Mouse (Mus musculus) heart, postnatal 0 days (tissue): ENCODE data around the gene Etv5. TPM values are rescaled to one million over a fixed set of nuclear protein-coding genes. Genes with fewer than 3 reads are reported as not detected.

ENCODE experiments used
- ATAC-seq: fragments of 200-750 bp; cut with Nextera tagmentation; 2 replicates; pipeline ENCODE4 v1.8.0; 2017; ENCODE audit warnings: low read depth, moderate number of reproducible peaks, moderate library complexity; ENCODE audit not compliant: insufficient read depth
- DNase-seq: peaks from one replicate; pipeline ENCODE4 v3.0.0-alpha.2; 2016; ENCODE audit warnings: low spot score
- H3K27ac ChIP-seq: fragments of 300-500 bp; sonication (generic); 2 replicates; pipeline ENCODE4 v1.5.1; 2014; ENCODE audit warnings: low read depth, mild to moderate bottlenecking
- H3K27me3 ChIP-seq: fragments of 300-500 bp; sonication (generic); 2 replicates; pipeline ENCODE4 v1.6.1; 2014; ENCODE audit warnings: low read length, mixed read lengths; ENCODE audit not compliant: control insufficient read depth, insufficient read depth
- H3K36me3 ChIP-seq: fragments of 300-500 bp; sonication (generic); replicated peaks from 2 replicates; pipeline ENCODE4 v1.6.1; 2014; ENCODE audit warnings: low read length, mixed read lengths; ENCODE audit not compliant: control insufficient read depth, insufficient read depth
- H3K4me1 ChIP-seq: fragments of 300-500 bp; sonication (generic); 2 replicates; pipeline ENCODE4 v1.6.1; 2014; ENCODE audit warnings: antibody characterized with exemption; ENCODE audit not compliant: control insufficient read depth, insufficient read depth
- H3K4me2 ChIP-seq: fragments of 300-500 bp; sonication (generic); 2 replicates; pipeline ENCODE4 v1.6.1; 2014; ENCODE audit warnings: low read depth, mild to moderate bottlenecking, low read length, moderate library complexity
- H3K4me3 ChIP-seq: fragments of 300-500 bp; sonication (generic); 2 replicates; pipeline ENCODE4 v1.5.1; 2014; ENCODE audit warnings: low read depth, low read length
- H3K9ac ChIP-seq: fragments of 300-500 bp; sonication (generic); replicated peaks from 2 replicates; pipeline ENCODE4 v1.6.1; 2014; ENCODE audit warnings: low read depth, low read length, mixed read lengths
- H3K9me3 ChIP-seq: fragments of 300-500 bp; sonication (generic); replicated peaks from 2 replicates; pipeline ENCODE4 v1.6.1; 2016; ENCODE audit warnings: low read length; ENCODE audit not compliant: control insufficient read depth
- CTCF ChIP-seq: IDR thresholded peaks from 2 replicates; pipeline ENCODE4 v1.5.1; 2016; ENCODE audit warnings: antibody characterized with exemption, control low read depth, low read depth
- EP300 ChIP-seq: IDR thresholded peaks from 2 replicates; pipeline ENCODE4 v1.6.1; 2016; ENCODE audit warnings: antibody characterized with exemption, low read depth
- WGBS: fragments of 180-500 bp; shearing (Covaris S2); extraction: QIAGEN DNeasy Blood & Tissue Kit; methylation state at CpG from one replicate; pipeline ENCODE4 v1.1.7; 2014; 5-methylcytosine and 5-hydroxymethylcytosine counted together
- polyA plus RNA-seq: library from polyadenylated mRNA; unstranded; fragments of >200 nt; fragmentation: Nextera tagmentation; extraction: Ambion mirVana; gene quantifications from 2 replicates; pipeline ENCODE4 v1.2.1, GENCODE M21; 2015
- total RNA-seq: library from RNA; depleted of rRNA; stranded (reverse); fragments of >200 nt; gene quantifications from 2 replicates; pipeline ENCODE4 v1.2.3, GENCODE M21; 2014; ENCODE audit warnings: low replicate concordance; rRNA removed

Gene Etv5
- total and polyA plus RNA-seq, 2 experiments from 2014 or later, result 7.7 to 14.8 TPM

- Histone ChIP-seq H3K9me3 (no peaks in the 10 kb centered on the region), H3K27ac (no peak overlapping the region), H3K4me3 (no peak overlapping the region), H3K27me3 (no peaks in the 10 kb centered on the region), H3K4me2 (peak overlapping the region; percentile 33; the same call in 1 of the 2 replicates), H3K36me3 (no peaks in the 10 kb centered on the region), H3K9ac (no peak overlapping the region), H3K4me1 (no peaks in the 10 kb centered on the region)
- DNase-seq, result no peak
- 31% methylated on average over 16 of the region's 16 CpGs for WGBS
- TF ChIP-seq EP300 (no peak), CTCF (no peak)
- no peak for ATAC-seq
These were observed 90.8 kb downstream of the Etv5 start for GRCm38 (mm10) chr16:22348478-22349270.

- TF ChIP-seq EP300, result no peak
- TF ChIP-seq CTCF, result no peak
- no peak for ATAC-seq
- no peak overlapping the region for H3K4me2 ChIP-seq
- no peaks in the 10 kb centered on the region for H3K4me1 ChIP-seq
- no peak overlapping the region for H3K4me3 ChIP-seq
- H3K27me3 ChIP-seq, result no peaks in the 10 kb centered on the region
- DNase-seq, result no peak
- 68% methylated on average over 4 of the region's 4 CpGs for WGBS
- H3K36me3 ChIP-seq, result no peaks in the 10 kb centered on the region
- no peak overlapping the region for H3K9ac ChIP-seq
- H3K9me3 ChIP-seq, result no peaks in the 10 kb centered on the region
- H3K27ac ChIP-seq, result no peak overlapping the region
These were observed 91.5 kb downstream of the Etv5 start for GRCm38 (mm10) chr16:22348014-22348413.

- WGBS, result 74% methylated on average over 4 of the region's 4 CpGs
- Histone ChIP-seq H3K27me3 (no peaks in the 10 kb centered on the region), H3K36me3 (no peaks in the 10 kb centered on the region), H3K4me3 (no peak overlapping the region), H3K4me1 (no peaks in the 10 kb centered on the region), H3K27ac (no peak overlapping the region), H3K4me2 (no peak overlapping the region), H3K9ac (no peak overlapping the region), H3K9me3 (no peaks in the 10 kb centered on the region)
- TF ChIP-seq CTCF (no peak), EP300 (no peak)
- no peak for ATAC-seq
- no peak for DNase-seq
These were observed 98.3 kb downstream of the Etv5 start for GRCm38 (mm10) chr16:22341236-22341671.

GRCm38 (mm10) chr16:22335781-22336180 lies 103.7 kb downstream of the Etv5 start:
- WGBS, result 65% methylated on average over 3 of the region's 3 CpGs
- H3K9me3 ChIP-seq, result peaks cover 27% of the 10 kb centered on the region
- no peak overlapping the region for H3K4me3 ChIP-seq
- no peaks in the 10 kb centered on the region for H3K36me3 ChIP-seq
- H3K4me2 ChIP-seq, result no peak overlapping the region
- H3K27ac ChIP-seq, result no peak overlapping the region
- DNase-seq (no peak), ATAC-seq (no peak)
- no peak overlapping the region for H3K9ac ChIP-seq
- no peak for TF ChIP-seq CTCF
- TF ChIP-seq EP300, result no peak
- no peaks in the 10 kb centered on the region for H3K4me1 ChIP-seq
- no peaks in the 10 kb centered on the region for H3K27me3 ChIP-seq

Other genes with a start within 250 kb of the Etv5 start
- gene Tra2b, start 173.7 kb downstream of the Etv5 start, total RNA-seq, result 56.7 and 97.9 TPM in 2 replicates
- 123 and 125 TPM in 2 replicates for gene Tra2b, start 173.7 kb downstream of the Etv5 start, polyA plus RNA-seq
- 0.08 TPM in 1 of 2 replicates, not detected in the other for gene Dgkg, start 217.5 kb upstream of the Etv5 start, total RNA-seq
- 0.37 and 0.44 TPM in 2 replicates for gene Dgkg, start 217.5 kb upstream of the Etv5 start, polyA plus RNA-seq